Mouse (Mus musculus): Measurements from ENCODE around the gene Ldhd. TPM values are rescaled to one million over a fixed set of nuclear protein-coding genes. Genes with fewer than 3 reads are reported as not detected.

The Ldhd gene
- total and polyA plus RNA-seq, 3 experiments = 0.08 TPM; not detected in 2

- no peaks in the 10 kb centered on the region for H3K79me2 ChIP-seq (replicated peaks; ENCODE audit: control insufficient read depth, extremely low read depth, insufficient read depth, poor library complexity, severe bottlenecking)
- DNase-seq (ENCODE audit: extremely low read depth) = no peak
- H3K4me3 ChIP-seq (replicated peaks in 1 of 3; ENCODE audit: low read depth in 2 of 3, low read length in 2 of 3, poor library complexity in 1 of 3) = no peak overlapping the region
- H3K9ac ChIP-seq (ENCODE audit: insufficient read depth, low read depth) = no peak overlapping the region
- no peaks in the 10 kb centered on the region for H3K9me3 ChIP-seq (replicated peaks; ENCODE audit: low read length)
- peaks cover 0 to 41% of the 10 kb centered on the region in 2 experiments for H3K36me3 ChIP-seq (replicated peaks in 1 of 2; ENCODE audit: control insufficient read depth in 1 of 2, insufficient read depth in 1 of 2, low read length in 1 of 2)
- dilution Hi-C loops (cut with MboI; ENCODE audit: extremely low pct_ligation_motif_present, extremely low pct_unique_long_range_greater_than_20kb, low sequenced_read_pairs) = no loop called here
- H3K4me2 ChIP-seq (ENCODE audit: insufficient read depth, low read depth, poor library complexity, severe bottlenecking) = no peak overlapping the region
- TF ChIP-seq MXI1 (IDR thresholded peaks at IDR 0.05; ENCODE audit: low read depth, low read length) = no peak
- no peak for TF ChIP-seq EP300 (IDR thresholded peaks at IDR 0.05; ENCODE audit: low read length)
- no peak for TF ChIP-seq TBP (conservative IDR thresholded peaks at IDR 0.05; ENCODE audit: low read depth, low read length)
- no peak for TF ChIP-seq UBTF (IDR thresholded peaks at IDR 0.05; ENCODE audit: low read depth, low read length)
- no peak for TF ChIP-seq MAFK (IDR thresholded peaks at IDR 0.05; ENCODE audit: insufficient replicate concordance, low read length)
- no peak overlapping the region for H3K27ac ChIP-seq (ENCODE audit: insufficient read depth, low read depth)
- H3K27me3 ChIP-seq (replicated peaks) = no peaks in the 10 kb centered on the region
- in situ Hi-C loops (cut with MboI; ENCODE audit: low pct_ligation_motif_present, low pct_unique_long_range_greater_than_20kb, low sequenced_read_pairs) = loop anchor here (10.0 kb wide), 1 partner anchor 278 kb away; no protein-coding TSS in a partner anchor
- peaks cover 0 to 19% of the 10 kb centered on the region in 2 experiments; a peak in 2 of 4 replicates for H3K4me1 ChIP-seq (ENCODE audit: control insufficient read depth in 1 of 2, insufficient read depth in 2 of 2)
Measured at GRCm38 (mm10) chr8:111622553-111622952, 7.6 kb downstream of the Ldhd start.

- Histone ChIP-seq H3K4me1 (ENCODE audit: control insufficient read depth in 1 of 2, insufficient read depth in 2 of 2) (peaks cover 0 to 19% of the 10 kb centered on the region in 2 experiments; a peak in 2 of 4 replicates), H3K9me3 (replicated peaks; ENCODE audit: low read length) (no peaks in the 10 kb centered on the region), H3K27me3 (replicated peaks) (no peaks in the 10 kb centered on the region), H3K4me2 (ENCODE audit: insufficient read depth, low read depth, poor library complexity, severe bottlenecking) (no peak overlapping the region), H3K4me3 (replicated peaks in 1 of 3; ENCODE audit: low read depth in 2 of 3, low read length in 2 of 3, poor library complexity in 1 of 3) (no peak overlapping the region), H3K36me3 (replicated peaks in 1 of 2; ENCODE audit: control insufficient read depth in 1 of 2, insufficient read depth in 1 of 2, low read length in 1 of 2) (peaks cover 0 to 44% of the 10 kb centered on the region in 2 experiments), H3K27ac (ENCODE audit: insufficient read depth, low read depth) (no peak overlapping the region), H3K79me2 (replicated peaks; ENCODE audit: control insufficient read depth, extremely low read depth, insufficient read depth, poor library complexity, severe bottlenecking) (no peaks in the 10 kb centered on the region), H3K9ac (ENCODE audit: insufficient read depth, low read depth) (no peak overlapping the region)
- TF ChIP-seq MAX (IDR thresholded peaks at IDR 0.05; ENCODE audit: low read length) = no peak
- TF ChIP-seq RCOR1 (conservative IDR thresholded peaks at IDR 0.05; ENCODE audit: low read depth, low read length) = no peak
- TF ChIP-seq IRF4 (IDR thresholded peaks at IDR 0.05; ENCODE audit: low read depth, low read length) = no peak
- TF ChIP-seq CTCF (conservative IDR thresholded peaks at IDR 0.05 in 1 of 2, IDR thresholded peaks at IDR 0.05 in 1 of 2; ENCODE audit: low read depth in 2 of 2, low read length in 2 of 2) = no peak
- no peak for TF ChIP-seq ZNF384 (IDR thresholded peaks at IDR 0.05; ENCODE audit: low read depth, low read length)
- no peak for TF ChIP-seq BHLHE40 (IDR thresholded peaks at IDR 0.05; ENCODE audit: low read depth, low read length)
- no peak for TF ChIP-seq MAZ (IDR thresholded peaks at IDR 0.05; ENCODE audit: low read depth, low read length)
- TF ChIP-seq TCF12 (IDR thresholded peaks at IDR 0.05; ENCODE audit: low read depth, low read length) = no peak
- TF ChIP-seq E2F4 (IDR thresholded peaks at IDR 0.05; ENCODE audit: insufficient replicate concordance, low read depth, low read length) = no peak
- no peak for TF ChIP-seq UBTF (IDR thresholded peaks at IDR 0.05; ENCODE audit: low read depth, low read length)
- TF ChIP-seq EP300 (IDR thresholded peaks at IDR 0.05; ENCODE audit: low read length) = no peak
- TF ChIP-seq USF2 (conservative IDR thresholded peaks at IDR 0.05; ENCODE audit: low read depth, low read length) = no peak
- TF ChIP-seq KAT2A (IDR thresholded peaks at IDR 0.05; ENCODE audit: insufficient replicate concordance, low read length) = no peak
- no peak for TF ChIP-seq ZC3H11A (IDR thresholded peaks at IDR 0.05; ENCODE audit: low read depth, low read length)
- TF ChIP-seq GABPA (IDR thresholded peaks at IDR 0.05; ENCODE audit: insufficient replicate concordance, low read depth, low read length) = no peak
- no peak for TF ChIP-seq MEF2A (IDR thresholded peaks at IDR 0.05; ENCODE audit: borderline replicate concordance, low read depth, low read length)
- TF ChIP-seq TBP (conservative IDR thresholded peaks at IDR 0.05; ENCODE audit: low read depth, low read length) = no peak
- in situ Hi-C loops (cut with MboI; ENCODE audit: low pct_ligation_motif_present, low pct_unique_long_range_greater_than_20kb, low sequenced_read_pairs) = loop anchor here (10.0 kb wide), 1 partner anchor 277 kb away; no protein-coding TSS in a partner anchor
- no peak for DNase-seq (ENCODE audit: extremely low read depth)
- dilution Hi-C loops (cut with MboI; ENCODE audit: extremely low pct_ligation_motif_present, extremely low pct_unique_long_range_greater_than_20kb, low sequenced_read_pairs) = no loop called here
Measured at GRCm38 (mm10) chr8:111622104-111622503, 8.1 kb downstream of the Ldhd start.

All from CH12.LX (cell line).